Mouse (Mus musculus) embryonic fibroblast, embryonic 13.5 days (primary cell): ENCODE measurements at regions not wholly inside any gene's neighbourhood (a gene's known extent, or its start where the extent isn't known, plus 50 kb on each side); places are given as distances from the start of the nearest gene placed in this dataset.

Experiments used
- CTCF ChIP-seq: IDR thresholded peaks from 2 replicates; pipeline ENCODE4 v1.5.1; 2011; ENCODE audit warnings: mild to moderate bottlenecking, control low read depth, low read length, moderate library complexity, borderline replicate concordance; ENCODE audit not compliant: insufficient read depth
- POLR2A ChIP-seq: IDR thresholded peaks from 2 replicates; pipeline ENCODE4 v1.6.1; 2011; ENCODE audit warnings: low read depth, mild to moderate bottlenecking, control low read depth, low read length, moderate library complexity

DNA sequence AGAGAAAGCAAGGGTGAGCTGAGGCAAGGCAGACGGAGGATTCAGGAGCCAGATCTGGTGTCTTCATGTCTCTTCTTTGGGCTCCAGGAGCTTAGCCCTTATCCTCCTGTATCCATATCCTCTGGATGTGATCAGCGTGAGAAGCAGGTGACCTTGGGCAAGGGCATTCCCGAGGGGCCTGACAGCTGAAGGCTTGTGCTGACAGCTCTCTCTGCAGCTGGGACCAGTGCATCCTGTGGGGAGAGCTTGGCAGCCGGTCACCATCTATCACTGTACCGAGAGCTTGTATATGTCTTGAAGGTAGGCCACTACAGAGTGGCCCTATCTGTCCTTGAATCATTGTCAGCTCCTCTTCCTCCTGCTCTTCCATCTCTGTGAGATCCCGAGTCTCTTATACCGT, 158.5 kb upstream of the Cdh13 start:
- TF ChIP-seq CTCF (no peak), POLR2A (no peak)
